Mouse (Mus musculus) v-Abl transformed pro-B cells (cell line): ENCODE results near the gene Slc1a3.
"Not testable (repeated sequence)": the region's sequence is repeated elsewhere in the genome, so short reads cannot be mapped to it uniquely, and the experiment has no call there.

ENCODE experiments used
- in situ Hi-C, 2 experiments: fragments of 400-800 bp; cut with MboI; formaldehyde crosslinking; loops; one replicate each; pipeline ENCODE4 v1.15.1; 2025; ENCODE audit not compliant: unreplicated experiment in 2 of 2

The Slc1a3 gene

GRCm38 (mm10) chr15:8709578-8709977, 986 bp downstream of the Slc1a3 start:
- in situ Hi-C loops, result no loop called here

DNA sequence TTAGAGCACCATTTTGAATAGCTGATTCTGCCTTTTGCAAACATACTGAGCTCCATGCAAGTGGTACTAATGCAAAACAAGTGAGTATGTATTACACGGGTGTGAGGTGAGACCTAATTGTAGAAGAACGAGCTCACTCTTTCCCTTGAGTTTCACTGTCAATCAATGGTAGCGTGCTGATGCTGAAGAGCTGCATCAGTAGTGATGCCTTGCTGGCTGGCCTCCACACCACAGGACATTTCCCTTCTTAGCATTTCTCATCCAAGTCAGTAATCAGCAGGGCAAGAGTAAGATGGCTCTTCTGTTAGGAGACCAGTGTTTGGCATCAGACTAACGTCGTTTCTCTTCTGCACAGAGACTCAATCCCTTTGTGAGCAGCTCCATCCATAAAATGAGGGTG, 4.0 kb downstream of the Slc1a3 start:
- in situ Hi-C loops, result no loop called here

- in situ Hi-C loops, result no loop called here
These were observed 4.4 kb downstream of the Slc1a3 start for GRCm38 (mm10) chr15:8706178-8706577.

DNA sequence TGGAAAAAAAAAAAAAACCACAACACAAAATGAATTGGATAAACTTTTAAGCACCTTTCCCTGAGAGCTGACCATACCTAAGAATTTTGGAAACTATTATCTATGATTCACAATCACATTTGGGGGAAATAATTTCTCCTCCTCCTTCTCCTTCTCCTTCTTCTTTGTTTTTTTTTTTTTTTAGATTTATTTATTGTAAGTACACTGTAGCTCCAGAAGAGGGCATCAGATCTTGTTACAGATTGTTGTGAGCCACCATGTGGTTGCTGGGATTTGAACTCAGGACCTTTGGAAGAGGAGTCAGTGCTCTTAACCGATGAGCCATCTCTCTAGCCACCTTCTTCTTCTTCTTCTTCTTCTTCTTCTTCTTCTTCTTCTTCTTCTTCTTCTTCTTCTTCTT, 5.0 kb downstream of the Slc1a3 start:
- in situ Hi-C loops, result not testable (repeated sequence)

GRCm38 (mm10) chr15:8697976-8698375, 12.6 kb downstream of the Slc1a3 start:
- in situ Hi-C loops, result no loop called here

- in situ Hi-C loops, result no loop called here
These were observed 13.1 kb downstream of the Slc1a3 start for GRCm38 (mm10) chr15:8697500-8697899.

DNA sequence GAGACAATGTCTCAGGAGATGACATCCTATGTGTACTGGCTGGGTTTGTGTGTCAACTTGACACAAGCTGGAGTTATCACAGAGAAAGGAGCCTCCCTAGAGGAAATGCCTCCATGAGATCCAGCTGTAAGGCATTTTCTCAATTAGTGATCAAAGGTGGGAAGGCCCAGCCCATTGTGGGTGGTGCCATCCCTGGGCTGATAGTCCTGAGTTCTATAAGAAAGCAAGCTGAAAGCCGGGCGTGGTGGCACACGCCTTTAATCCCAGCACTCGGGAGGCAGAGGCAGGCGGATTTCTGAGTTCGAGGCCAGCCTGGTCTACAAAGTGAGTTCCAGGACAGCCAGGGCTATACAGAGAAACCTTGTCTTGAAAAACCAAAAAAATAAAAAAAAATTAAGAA, 20.4 kb downstream of the Slc1a3 start:
- in situ Hi-C loops, result not testable (repeated sequence)

- in situ Hi-C loops, result no loop called here
These were observed 23.7 kb downstream of the Slc1a3 start for GRCm38 (mm10) chr15:8686846-8687245.

DNA sequence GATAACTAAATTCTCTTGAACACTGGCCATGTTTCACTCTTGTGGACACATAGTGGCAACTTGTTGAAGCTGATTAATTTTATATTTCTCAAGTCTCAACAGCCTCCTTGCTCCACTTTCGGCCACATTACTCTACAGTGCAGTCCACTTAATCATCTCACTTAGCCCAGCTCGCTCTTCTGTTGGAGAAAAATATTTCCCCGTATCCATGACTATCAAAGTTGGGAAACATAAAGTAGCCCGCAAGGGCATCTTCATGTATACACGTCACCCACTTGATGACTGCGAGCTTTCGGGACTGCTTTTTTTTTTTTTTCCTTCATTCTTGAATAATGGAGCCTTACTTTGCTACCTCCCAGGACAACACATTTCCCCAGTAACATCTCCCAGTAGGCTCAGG, 25.1 kb downstream of the Slc1a3 start:
- in situ Hi-C loops, result no loop called here

DNA sequence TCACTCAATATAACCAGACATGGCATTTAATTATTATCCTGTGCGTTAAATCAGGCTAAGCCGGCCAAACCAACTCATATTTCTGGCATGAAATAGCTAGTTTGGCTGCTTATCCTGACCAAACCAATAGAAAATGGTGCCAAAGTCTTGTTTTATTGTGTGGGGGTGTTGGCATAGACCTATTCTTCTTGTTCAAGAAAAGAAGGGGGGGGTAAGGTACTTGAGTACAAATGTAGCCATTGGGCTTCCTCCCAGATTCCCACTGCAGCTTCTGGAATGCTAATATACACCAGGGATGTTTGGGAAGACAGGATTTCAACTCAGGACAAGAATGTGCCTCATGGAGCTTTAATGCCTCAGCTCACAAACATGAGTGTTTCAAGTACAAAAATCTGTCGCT, 26.3 kb downstream of the Slc1a3 start:
- in situ Hi-C loops, result no loop called here

DNA sequence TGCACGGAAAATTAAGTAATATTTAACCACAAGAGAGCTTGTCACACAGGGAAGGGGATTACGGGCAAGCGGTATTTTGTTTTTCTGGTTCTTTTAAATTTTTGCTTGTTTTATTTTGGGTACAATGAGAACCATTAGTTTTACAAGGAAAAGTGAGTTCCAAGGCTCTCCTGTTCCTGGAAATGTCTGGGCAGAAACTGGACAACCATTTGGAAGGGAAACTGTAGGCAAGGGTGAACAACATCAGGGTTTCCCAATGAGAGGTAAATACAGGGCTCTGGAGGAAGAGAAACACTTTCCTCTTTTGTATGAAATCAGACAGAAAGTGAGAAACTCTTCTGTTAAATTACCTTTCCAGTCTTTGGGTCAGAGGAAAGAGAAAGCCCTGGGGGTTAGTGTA, 27.7 kb downstream of the Slc1a3 start:
- in situ Hi-C loops, result no loop called here

GRCm38 (mm10) chr15:8682421-8682820, 28.1 kb downstream of the Slc1a3 start:
- in situ Hi-C loops, result no loop called here

DNA sequence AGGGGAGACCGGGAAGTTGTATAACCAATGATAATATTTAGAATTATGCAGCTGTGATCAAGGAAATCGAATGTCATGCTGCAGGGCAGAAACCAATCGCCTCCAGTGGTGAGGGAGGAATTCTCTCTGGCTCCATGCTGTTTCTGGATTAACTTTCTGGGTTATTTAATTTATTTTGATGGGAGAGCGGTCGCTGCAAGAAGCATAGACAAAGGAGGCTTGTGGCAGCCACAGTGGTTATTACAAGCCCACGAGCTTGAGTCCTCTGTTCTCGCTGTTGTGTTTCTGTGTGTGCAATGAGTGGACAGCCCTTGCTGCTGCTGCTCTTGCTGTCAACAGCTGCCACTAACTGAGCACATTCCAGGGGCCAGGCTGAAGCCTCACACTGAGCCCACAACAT, 28.6 kb downstream of the Slc1a3 start:
- in situ Hi-C loops, result no loop called here

DNA sequence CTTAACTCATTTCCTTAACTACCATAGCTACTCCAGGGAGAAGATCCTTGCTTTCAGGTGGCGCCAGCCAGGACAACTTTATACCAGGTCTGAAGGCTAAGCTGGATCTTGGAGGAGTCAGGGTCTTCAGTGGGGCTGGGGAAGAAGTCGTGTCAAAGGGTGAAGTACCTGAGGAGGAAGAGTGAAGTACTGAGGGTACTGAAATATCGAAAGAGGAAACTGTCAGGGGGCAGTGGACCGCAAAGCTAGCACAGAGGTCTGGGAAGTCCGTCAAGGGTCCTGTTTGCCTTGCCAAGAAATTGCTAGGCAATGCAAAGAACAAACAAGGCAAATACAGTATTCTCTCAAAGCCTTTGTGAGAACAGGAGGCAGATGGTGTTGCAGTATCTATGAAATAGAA, 29.6 kb downstream of the Slc1a3 start:
- in situ Hi-C loops, result no loop called here

GRCm38 (mm10) chr15:8676959-8677358, 33.6 kb downstream of the Slc1a3 start:
- in situ Hi-C loops, result no loop called here

DNA sequence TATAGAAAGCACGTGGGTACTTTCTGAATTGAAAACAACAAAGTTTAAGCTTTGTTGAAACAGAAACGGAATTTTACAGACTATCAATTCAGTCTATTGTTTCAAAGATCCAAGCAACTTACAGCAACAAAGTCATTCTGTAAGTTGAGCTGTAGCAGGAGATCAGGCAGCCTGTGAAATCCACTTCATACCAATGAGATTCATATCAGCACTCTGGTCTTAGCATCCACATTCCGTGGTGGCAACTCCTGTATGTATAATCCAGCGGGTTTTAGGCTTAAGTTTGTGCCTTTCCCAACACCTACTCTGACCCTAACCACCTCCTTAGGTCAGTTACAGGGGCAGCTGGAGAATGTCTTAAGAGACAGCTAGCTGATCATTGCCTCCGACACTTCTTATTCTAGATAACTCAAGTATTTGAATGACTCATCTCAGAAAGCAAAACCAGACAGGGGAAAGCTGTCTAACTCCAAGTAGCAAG, 34.3 kb downstream of the Slc1a3 start:
- in situ Hi-C loops, result no loop called here

GRCm38 (mm10) chr15:8675616-8676015, 34.9 kb downstream of the Slc1a3 start:
- in situ Hi-C loops, result no loop called here

GRCm38 (mm10) chr15:8672532-8672931, 38.0 kb downstream of the Slc1a3 start:
- in situ Hi-C loops, result no loop called here

GRCm38 (mm10) chr15:8667849-8668522, 42.6 kb downstream of the Slc1a3 start:
- in situ Hi-C loops, result no loop called here

GRCm38 (mm10) chr15:8665675-8666350, 44.8 kb downstream of the Slc1a3 start:
- in situ Hi-C loops, result no loop called here

- in situ Hi-C loops, result no loop called here
These were observed 47.0 kb downstream of the Slc1a3 start for GRCm38 (mm10) chr15:8663348-8664099.

DNA sequence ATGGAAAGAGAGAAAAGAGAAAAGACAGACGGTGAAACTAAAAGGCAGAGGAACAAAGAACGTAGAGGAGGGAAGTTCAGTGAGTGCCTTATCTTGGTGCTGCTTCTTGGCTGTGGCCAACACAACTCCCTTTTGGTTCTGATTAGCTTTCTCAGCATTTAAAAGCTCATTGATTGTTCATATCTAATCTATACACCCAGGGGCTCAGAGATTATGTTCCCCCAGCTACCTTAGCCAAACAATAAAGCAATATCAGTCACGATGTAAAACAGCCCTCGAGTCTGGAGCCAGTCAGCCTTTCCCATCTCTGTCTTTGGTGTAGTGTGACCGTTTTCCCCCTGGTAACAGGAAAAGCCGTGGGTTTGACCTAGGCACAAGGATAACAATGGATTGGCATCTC, 48.7 kb downstream of the Slc1a3 start:
- in situ Hi-C loops, result no loop called here
